In the genomic region with DNA sequence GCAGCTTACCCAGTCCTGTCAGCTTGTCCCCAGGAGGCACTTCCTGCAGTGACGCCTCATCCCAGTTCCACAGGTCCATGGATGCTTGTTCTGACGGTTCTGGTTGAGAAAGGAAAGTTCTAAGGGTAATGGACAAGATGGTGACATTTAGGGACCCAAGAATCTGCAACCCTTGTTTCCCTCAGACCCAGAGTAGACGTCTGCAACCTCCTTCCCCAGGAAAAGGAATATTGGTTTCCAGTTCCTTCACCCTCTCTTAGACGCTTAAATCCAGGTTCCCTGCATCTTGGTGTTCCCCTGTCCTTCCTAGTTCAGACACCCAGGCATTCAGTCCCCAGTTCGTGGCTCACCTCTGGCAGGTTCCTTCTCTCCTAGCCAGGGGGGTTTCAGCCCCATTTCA, we compare ENCODE assay signal across 11 mouse cellular contexts. TPM values are rescaled to one million over a fixed set of nuclear protein-coding genes. Genes with fewer than 3 reads are reported as not detected.
DNase-seq lines count a peak whose midpoint lies in the region; ATAC-seq lines count a peak whose summit lies in the region.
"Had no signal": no experiment of that assay in that cellular context is flagged by ENCODE, and none has a peak within 500 bp of the region (broad histone marks: within the 10 kb centered on the region; RNA-seq: fewer than 3 reads in every experiment).

Gene Etv2, minus strand, starts transcription at position 101 of the 400 bp plus-strand sequence.

- H3K4me3 ChIP-seq in heart, embryonic 16.5 days (ENCODE audit: low read length) = no peak within 1 kb of the TSS; the same call in 1 of the 2 replicates
- peak within 1 kb of the TSS; percentile 16 for H3K4me3 ChIP-seq in embryonic facial prominence, embryonic 11.5 days (ENCODE audit: low read depth, low read length)
- H3K4me3 ChIP-seq in intestine, embryonic 14.5 days (ENCODE audit: low read depth, low read length) = peak within 1 kb of the TSS; percentile 16; the same call in 1 of the 2 replicates
- peak within 1 kb of the TSS; percentile 13 for H3K4me3 ChIP-seq in midbrain, embryonic 14.5 days (replicated peaks; ENCODE audit: low read depth, low read length)

- H3K4me1 ChIP-seq in heart, embryonic 16.5 days (ENCODE audit: control insufficient read depth, insufficient read depth, low read length) = peaks cover 6% of the 10 kb centered on the region; the same call in 1 of the 2 replicates
- H3K4me1 ChIP-seq in embryonic facial prominence, embryonic 11.5 days (ENCODE audit: control insufficient read depth, insufficient read depth, low read length) = peaks cover 4% of the 10 kb centered on the region
- 0 out of 2 replicates have a peak, but pooled peaks cover 4% of the 10 kb centered on the region for H3K4me1 ChIP-seq in intestine, embryonic 14.5 days (replicated peaks; ENCODE audit: control insufficient read depth, insufficient read depth, low read length)
- H3K4me1 ChIP-seq in midbrain, embryonic 14.5 days (ENCODE audit: control insufficient read depth, insufficient read depth, low read length) = 0 out of 2 replicates have a peak, but pooled peaks cover 5% of the 10 kb centered on the region

- intact Hi-C loops in heart, postnatal 14 days (cut with DNase I) = no loop called here

- no peak for ATAC-seq in heart, embryonic 16.5 days (replicated peaks; ENCODE audit: extremely low read depth, insufficient read depth, low FRiP score)
- ATAC-seq in embryonic facial prominence, embryonic 11.5 days (replicated peaks; ENCODE audit: insufficient number of reproducible peaks, low FRiP score, low TSS enrichment, low read depth) = no peak
- ATAC-seq in intestine, embryonic 14.5 days (replicated peaks; ENCODE audit: low FRiP score, low TSS enrichment, low read depth) = no peak
- no peak for ATAC-seq in midbrain, embryonic 14.5 days (ENCODE audit: low FRiP score, low TSS enrichment)
- ATAC-seq in CD4-positive, CD25-positive, alpha-beta regulatory T cell, adult 4 months = no peak

- 5% methylated on average over 5 of the region's 5 CpGs for WGBS in heart, embryonic 16.5 days
- WGBS in embryonic facial prominence, embryonic 11.5 days = 2% methylated on average over 5 of the region's 5 CpGs
- 6% methylated on average over 5 of the region's 5 CpGs for WGBS in intestine, embryonic 14.5 days
- 3% methylated on average over 5 of the region's 5 CpGs for whole genome bisulfite sequencing in midbrain, embryonic 14.5 days

- DNase-seq in heart, postnatal 14 days = no peak
- no peak for DNase-seq in embryonic facial prominence, embryonic 11.5 days (ENCODE audit: low spot score)
- no peak for DNase-seq in intestine, embryonic 14.5 days (ENCODE audit: low spot score)
- no peak for DNase-seq in midbrain, embryonic 14.5 days
- DNase-seq in right cerebral cortex, adult 2 months (ENCODE audit: low spot score in 2 of 2) = no peak
- DNase-seq in ovary, postnatal 36 days (ENCODE audit: low spot score) = no peak
- DNase-seq: adrenal gland, postnatal 14 days; lung, postnatal 36 days had no signal

- peak within 1 kb of the TSS; percentile 5; the same call in 1 of the 2 replicates for H3K4me2 ChIP-seq in heart, embryonic 16.5 days (ENCODE audit: low read depth, low read length)
- H3K4me2 ChIP-seq in embryonic facial prominence, embryonic 11.5 days (ENCODE audit: low read depth, low read length) = peak within 1 kb of the TSS; percentile 27
- peak within 1 kb of the TSS; percentile 28 for H3K4me2 ChIP-seq in intestine, embryonic 14.5 days (ENCODE audit: low read length)
- H3K4me2 ChIP-seq in midbrain, embryonic 14.5 days (ENCODE audit: low read length) = peak within 1 kb of the TSS; percentile 10; the same call in 1 of the 2 replicates

- peaks cover 7% of the 10 kb centered on the region for H3K36me3 ChIP-seq in heart, embryonic 16.5 days (ENCODE audit: control insufficient read depth, insufficient read depth)
- no peaks in the 10 kb centered on the region for H3K36me3 ChIP-seq in embryonic facial prominence, embryonic 11.5 days (replicated peaks; ENCODE audit: control insufficient read depth, insufficient read depth, low read depth, low read length)
- H3K36me3 ChIP-seq in intestine, embryonic 14.5 days (ENCODE audit: control insufficient read depth, insufficient read depth, low read length) = peaks cover 7% of the 10 kb centered on the region
- peaks cover 9% of the 10 kb centered on the region for H3K36me3 ChIP-seq in midbrain, embryonic 14.5 days (ENCODE audit: control insufficient read depth, insufficient read depth, low read length)

- peaks cover 45% of the 10 kb centered on the region for H3K27me3 ChIP-seq in heart, embryonic 16.5 days (ENCODE audit: control insufficient read depth, insufficient read depth, low read length)
- peaks cover 41% of the 10 kb centered on the region for H3K27me3 ChIP-seq in embryonic facial prominence, embryonic 11.5 days (ENCODE audit: control insufficient read depth, insufficient read depth, low read length)
- peaks cover 59% of the 10 kb centered on the region for H3K27me3 ChIP-seq in intestine, embryonic 14.5 days (replicated peaks; ENCODE audit: control insufficient read depth, insufficient read depth, low read length)
- H3K27me3 ChIP-seq in midbrain, embryonic 14.5 days (ENCODE audit: control insufficient read depth, insufficient read depth, low read length) = peaks cover 46% of the 10 kb centered on the region

- no peak within 1 kb of the TSS for H3K27ac ChIP-seq in heart, embryonic 16.5 days (ENCODE audit: low read length)
- H3K27ac ChIP-seq in embryonic facial prominence, embryonic 11.5 days (replicated peaks; ENCODE audit: low read depth, low read length) = no peak within 1 kb of the TSS
- H3K27ac ChIP-seq in intestine, embryonic 14.5 days (ENCODE audit: low read depth) = no peak within 1 kb of the TSS
- H3K27ac ChIP-seq in midbrain, embryonic 14.5 days (replicated peaks; ENCODE audit: low read depth, low read length) = no peak within 1 kb of the TSS

- no peaks in the 10 kb centered on the region for H3K9me3 ChIP-seq in heart, embryonic 16.5 days (replicated peaks; ENCODE audit: control insufficient read depth, low read length)
- H3K9me3 ChIP-seq in embryonic facial prominence, embryonic 11.5 days (replicated peaks; ENCODE audit: control insufficient read depth, low read length) = no peaks in the 10 kb centered on the region
- H3K9me3 ChIP-seq in intestine, embryonic 14.5 days (ENCODE audit: control insufficient read depth, low read length) = no peaks in the 10 kb centered on the region
- no peaks in the 10 kb centered on the region for H3K9me3 ChIP-seq in midbrain, embryonic 14.5 days (ENCODE audit: control insufficient read depth, low read length)

- H3K9ac ChIP-seq in heart, embryonic 16.5 days (ENCODE audit: low read length) = no peak within 1 kb of the TSS
- H3K9ac ChIP-seq in embryonic facial prominence, embryonic 11.5 days (replicated peaks; ENCODE audit: low read length) = peak within 1 kb of the TSS; percentile 27
- no peak within 1 kb of the TSS for H3K9ac ChIP-seq in intestine, embryonic 14.5 days (ENCODE audit: low read length)
- H3K9ac ChIP-seq in midbrain, embryonic 14.5 days (replicated peaks; ENCODE audit: low read length) = no peak within 1 kb of the TSS

RNA-seq across cellular contexts. Expression of gene Etv2, which starts in this region (rescaled TPM):
- polyA plus RNA-seq in heart, embryonic 16.5 days (2015; fragmentation: Nextera tagmentation; extraction: Ambion mirVana) = not detected in 2 replicates
- not detected for total RNA-seq in heart, postnatal 14 days (2021)
- 0.20 TPM in 1 of 2 replicates, not detected in the other for polyA plus RNA-seq in embryonic facial prominence, embryonic 11.5 days (2014; fragmentation: Nextera tagmentation; extraction: Ambion mirVana)
- not detected in 2 replicates for polyA plus RNA-seq in intestine, embryonic 14.5 days (2014; fragmentation: Nextera tagmentation; extraction: Ambion mirVana)
- not detected in 2 replicates for polyA plus RNA-seq in midbrain, embryonic 14.5 days (2014; fragmentation: Nextera tagmentation; extraction: Ambion mirVana)
- not detected for polyA plus RNA-seq in CD4-positive, CD25-positive, alpha-beta regulatory T cell, adult 4 months (2017; shearing (Covaris generic))
- total RNA-seq: adrenal gland, postnatal 14 days had no signal
- polyA plus RNA-seq: urinary bladder, adult 2 months had no signal
